Mouse (Mus musculus): ENCODE data around the gene Brpf3.

GRCm38 (mm10) chr17:28829120-28829519 lies 28.2 kb downstream of the Brpf3 start:
- no peak for TF ChIP-seq GATA1 (IDR thresholded peaks at IDR 0.05; ENCODE audit: borderline replicate concordance, low read length)
- no peak for TF ChIP-seq FLI1 (IDR thresholded peaks at IDR 0.05; ENCODE audit: low read length)

Measured in megakaryocyte, embryonic 14.5 days (primary cell).